Mouse (Mus musculus): ENCODE results near the gene Aplp2.

DNA sequence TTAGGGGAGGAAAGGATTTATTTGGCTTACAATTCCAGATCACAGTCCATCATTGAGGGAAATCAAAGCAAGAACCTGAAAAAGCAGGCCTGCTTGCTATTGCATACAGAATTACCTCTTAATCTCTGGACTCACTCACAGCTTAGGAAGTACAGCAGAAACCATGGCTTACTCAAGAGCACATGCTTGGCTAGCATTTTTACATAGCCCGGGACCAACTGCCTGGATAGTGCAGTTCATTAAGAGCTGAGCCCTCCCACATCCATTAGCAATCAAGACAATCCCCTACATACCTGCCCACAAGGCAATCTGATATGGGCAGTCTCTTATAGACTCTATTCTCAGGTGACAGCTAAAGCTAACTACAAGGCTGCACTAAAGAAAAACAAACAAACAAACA, 16.0 kb downstream of the Aplp2 start:
- TF ChIP-seq CTCF (conservative IDR thresholded peaks at IDR 0.05; ENCODE audit: insufficient read depth, insufficient read length, low read depth, low read length) (no peak), POLR2A (IDR thresholded peaks at IDR 0.05; ENCODE audit: low read depth, low read length) (no peak)
